Mouse (Mus musculus) thymus, adult 2 months (tissue): ENCODE results near the gene Anks1b.

ENCODE experiments used
- CTCF ChIP-seq: fragments of 200-500 bp; IDR thresholded peaks from 2 replicates; pipeline ENCODE4 v1.5.1; 2012; ENCODE audit warnings: mild to moderate bottlenecking, control low read depth, low read length, moderate library complexity, borderline replicate concordance; ENCODE audit not compliant: control insufficient read depth, poor library complexity, insufficient read depth; ENCODE audit errors: extremely low read depth
- POLR2A ChIP-seq: fragments of 200-500 bp; IDR thresholded peaks from 2 replicates; pipeline ENCODE4 v1.6.1; 2012; ENCODE audit warnings: mild to moderate bottlenecking, low read length, control low read depth, moderate library complexity; ENCODE audit not compliant: control insufficient read depth, poor library complexity, insufficient read depth; ENCODE audit errors: extremely low read depth

- TF ChIP-seq POLR2A (no peak), CTCF (no peak)
Observed at GRCm38 (mm10) chr10:90966821-90967220, 1093.5 kb downstream of the Anks1b start.
